Mouse (Mus musculus) hindbrain, postnatal 0 days (tissue): ENCODE measurements around the gene Grid2ip. TPM values are rescaled to one million over a fixed set of nuclear protein-coding genes. Genes with fewer than 3 reads are reported as not detected.

ENCODE experiments used
- ATAC-seq: fragments of 200-750 bp; cut with Nextera tagmentation; 2 replicates; pipeline ENCODE4 v1.8.0; 2017; ENCODE audit warnings: mild to moderate bottlenecking, moderate TSS enrichment, moderate library complexity
- DNase-seq: peaks from one replicate; pipeline ENCODE4 v3.0.0-alpha.2; 2015; ENCODE audit warnings: low spot score
- H3K27ac ChIP-seq: fragments of 300-500 bp; sonication (generic); 2 replicates; pipeline ENCODE4 v1.5.1; 2014; ENCODE audit warnings: mild to moderate bottlenecking
- H3K27me3 ChIP-seq: fragments of 300-500 bp; sonication (generic); 2 replicates; pipeline ENCODE4 v1.6.1; 2014; ENCODE audit warnings: low read length, mixed read lengths; ENCODE audit not compliant: insufficient read depth
- H3K36me3 ChIP-seq: fragments of 300-500 bp; sonication (generic); 2 replicates; pipeline ENCODE4 v1.6.1; 2014; ENCODE audit warnings: low read length, mixed read lengths; ENCODE audit not compliant: insufficient read depth
- H3K4me1 ChIP-seq: fragments of 300-500 bp; sonication (generic); 2 replicates; pipeline ENCODE4 v1.6.1; 2014; ENCODE audit warnings: antibody characterized with exemption, low read length, mixed read lengths; ENCODE audit not compliant: insufficient read depth
- H3K4me2 ChIP-seq: fragments of 300-500 bp; sonication (generic); 2 replicates; pipeline ENCODE4 v1.6.1; 2014; ENCODE audit warnings: low read depth, mild to moderate bottlenecking, low read length, moderate library complexity, mixed read lengths
- H3K4me3 ChIP-seq: fragments of 300-500 bp; sonication (generic); 2 replicates; pipeline ENCODE4 v1.5.1; 2014; ENCODE audit warnings: low read length
- H3K9ac ChIP-seq: fragments of 300-500 bp; sonication (generic); replicated peaks from 2 replicates; pipeline ENCODE4 v1.6.1; 2014; ENCODE audit warnings: mild to moderate bottlenecking, low read length, moderate library complexity, mixed read lengths
- H3K9me3 ChIP-seq: fragments of 300-500 bp; sonication (generic); 2 replicates; pipeline ENCODE4 v1.6.1; 2016; ENCODE audit warnings: low read length, mixed read lengths
- CTCF ChIP-seq: IDR thresholded peaks from 2 replicates; pipeline ENCODE4 v1.5.1; 2016; ENCODE audit warnings: antibody characterized with exemption, control low read depth, low read depth
- WGBS: fragments of 180-500 bp; shearing (Covaris S2); extraction: QIAGEN DNeasy Blood & Tissue Kit; methylation state at CpG from one replicate; pipeline ENCODE4 v1.1.7; 2014; 5-methylcytosine and 5-hydroxymethylcytosine counted together
- polyA plus RNA-seq: library from polyadenylated mRNA; unstranded; fragments of >200 nt; fragmentation: Nextera tagmentation; extraction: Ambion mirVana; gene quantifications from 2 replicates; pipeline ENCODE4 v1.2.1, GENCODE M21; 2015
- total RNA-seq: library from RNA; depleted of rRNA; stranded (reverse); fragments of >200 nt; gene quantifications from 2 replicates; pipeline ENCODE4 v1.2.3, GENCODE M21; 2014

Gene Grid2ip
- total and polyA plus RNA-seq, 2 experiments from 2014 or later, result 1.2 to 5.1 TPM

DNA sequence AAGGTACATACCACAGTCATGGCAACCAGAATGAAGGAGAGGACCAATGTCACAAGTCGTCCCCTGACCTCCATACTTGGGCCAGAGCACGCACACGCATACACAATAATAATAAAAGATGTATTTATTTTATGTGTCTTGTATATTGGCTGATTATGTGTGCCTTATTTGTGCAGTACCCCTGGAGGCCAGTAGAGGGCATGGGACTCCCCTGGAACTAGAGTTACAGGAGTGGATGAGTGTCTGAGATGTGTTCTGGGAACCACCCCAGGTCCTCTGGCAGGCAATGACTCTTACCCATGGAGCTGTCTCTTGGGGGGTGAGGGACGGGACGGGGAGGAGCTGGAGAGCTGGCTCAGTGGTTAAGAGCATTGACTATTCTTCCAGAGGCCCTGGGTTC lies 2.9 kb downstream of the Grid2ip start:
- DNase-seq (no peak), ATAC-seq (no peak)
- Histone ChIP-seq H3K4me2 (no peak overlapping the region), H3K27ac (no peak overlapping the region), H3K4me3 (no peak overlapping the region), H3K4me1 (0 out of 2 replicates have a peak, but pooled peaks cover 4% of the 10 kb centered on the region), H3K9ac (no peak overlapping the region), H3K9me3 (no peaks in the 10 kb centered on the region), H3K27me3 (peaks cover 5% of the 10 kb centered on the region; the same call in 1 of the 2 replicates), H3K36me3 (no peaks in the 10 kb centered on the region)
- WGBS, result 56% methylated on average over 5 of the region's 5 CpGs
- TF ChIP-seq CTCF, result peak; percentile 65

DNA sequence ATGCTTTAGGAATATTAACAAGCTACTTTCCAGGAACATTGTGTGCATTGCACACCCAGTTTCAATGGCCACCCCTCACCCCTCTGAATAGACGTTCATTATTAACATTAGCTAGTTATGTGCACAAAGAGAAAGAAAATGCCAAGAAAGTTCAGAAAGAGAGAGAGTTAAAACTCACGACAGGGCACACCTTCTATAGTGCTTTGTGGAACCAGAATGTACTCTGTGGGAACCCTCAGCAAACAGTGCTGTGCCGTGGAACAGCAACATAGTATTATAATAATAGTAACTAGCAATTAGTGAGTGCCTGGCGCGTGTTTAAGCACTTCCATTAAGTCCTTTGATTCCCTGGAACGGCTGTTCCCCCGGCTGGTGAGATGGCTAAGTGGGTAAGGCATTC lies 4.3 kb downstream of the Grid2ip start:
- H3K27me3 ChIP-seq, result peaks cover 5% of the 10 kb centered on the region; the same call in 1 of the 2 replicates
- H3K4me1 ChIP-seq, result 0 out of 2 replicates have a peak, but pooled peaks cover 4% of the 10 kb centered on the region
- ATAC-seq (no peak), DNase-seq (no peak)
- H3K9ac ChIP-seq, result no peak overlapping the region
- no peaks in the 10 kb centered on the region for H3K36me3 ChIP-seq
- H3K27ac ChIP-seq, result no peak overlapping the region
- no peak for TF ChIP-seq CTCF
- no peak overlapping the region for H3K4me2 ChIP-seq
- H3K9me3 ChIP-seq, result no peaks in the 10 kb centered on the region
- WGBS, result 52% methylated on average over 7 of the region's 7 CpGs
- H3K4me3 ChIP-seq, result no peak overlapping the region

DNA sequence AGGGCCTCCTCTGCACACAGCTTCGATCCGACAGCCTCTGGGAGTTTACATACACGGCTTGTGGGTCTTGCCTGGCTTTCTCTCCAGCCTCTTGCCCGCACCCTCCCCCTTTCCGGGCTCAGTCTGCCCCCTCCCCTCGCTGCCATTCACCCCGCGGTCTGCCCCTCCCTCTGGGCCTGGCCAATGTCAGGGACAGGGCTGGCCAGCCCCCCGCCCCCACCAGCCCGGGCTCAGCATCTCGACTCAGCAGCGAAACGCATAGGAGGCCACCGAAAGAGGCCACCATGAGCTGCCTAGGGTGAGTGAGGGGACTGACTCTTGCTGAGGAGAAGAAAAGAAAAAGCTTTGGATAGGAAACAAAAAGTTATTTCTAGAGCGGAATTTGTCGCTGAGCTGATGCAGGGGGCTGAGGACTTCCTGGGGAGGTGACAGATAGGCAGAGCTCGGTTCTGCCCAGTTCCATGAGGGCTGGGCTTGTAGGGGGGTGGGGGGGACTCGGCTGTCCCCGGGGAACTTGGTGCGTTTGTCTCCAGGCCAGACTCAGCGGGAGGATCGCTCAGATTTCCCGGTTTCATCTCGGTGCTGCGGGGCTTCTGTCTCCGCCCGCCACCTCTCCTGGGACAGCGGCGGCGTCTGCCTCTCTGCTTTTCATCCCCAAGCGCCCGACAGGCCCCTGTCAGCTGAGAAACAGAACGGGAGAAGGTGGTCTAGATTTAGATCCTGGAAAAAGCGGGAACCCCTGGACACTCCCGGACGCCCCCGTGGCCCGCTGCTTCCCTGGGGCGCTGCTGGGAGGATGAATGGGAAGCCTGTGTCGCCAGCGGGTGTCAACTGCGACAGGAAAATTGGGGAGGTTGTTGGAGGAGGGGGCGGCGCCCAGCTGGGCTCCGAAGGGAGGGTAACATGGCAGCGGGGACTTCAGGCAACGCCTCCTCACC lies 6.8 kb downstream of the Grid2ip start:
- Histone ChIP-seq H3K4me1 (no peaks in the 10 kb centered on the region), H3K27ac (no peak overlapping the region), H3K36me3 (no peaks in the 10 kb centered on the region), H3K4me2 (peak overlapping the region; percentile 71), H3K4me3 (peak overlapping the region; percentile 43), H3K9ac (peak overlapping the region; percentile 64), H3K9me3 (no peaks in the 10 kb centered on the region), H3K27me3 (no peaks in the 10 kb centered on the region)
- WGBS, result 0% methylated on average over 47 of the region's 47 CpGs
- ATAC-seq (peak; percentile 77), DNase-seq (peak; percentile 75)
- TF ChIP-seq CTCF, result no peak

DNA sequence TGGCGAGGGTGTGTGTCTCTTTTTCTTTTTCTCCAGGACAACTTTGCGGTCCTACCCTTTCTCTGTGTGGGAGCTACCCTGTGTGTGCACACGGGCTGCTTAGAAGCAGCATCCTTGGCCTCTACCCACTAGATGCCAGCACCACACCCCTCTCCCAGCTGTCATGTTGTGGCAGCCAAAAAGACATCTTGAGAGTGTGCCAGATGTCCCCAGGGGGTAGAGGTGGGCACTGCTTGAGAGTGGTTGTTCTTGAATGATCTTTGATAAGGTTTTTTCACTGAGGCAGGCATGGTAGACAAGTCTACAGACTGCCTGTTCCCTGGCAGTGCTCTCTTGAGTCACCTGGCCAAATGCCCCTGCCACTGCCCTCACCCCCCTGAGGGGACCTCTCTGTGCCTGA lies 10.8 kb downstream of the Grid2ip start:
- Histone ChIP-seq H3K4me3 (no peak overlapping the region), H3K9me3 (no peaks in the 10 kb centered on the region), H3K27me3 (peaks cover 8% of the 10 kb centered on the region), H3K27ac (peak overlapping the region; percentile 11; the same call in 1 of the 2 replicates), H3K4me2 (no peak overlapping the region), H3K4me1 (peaks cover 11% of the 10 kb centered on the region; the same call in 1 of the 2 replicates), H3K36me3 (no peaks in the 10 kb centered on the region), H3K9ac (no peak overlapping the region)
- TF ChIP-seq CTCF, result no peak
- peak; percentile 65 for DNase-seq
- WGBS, result 59% methylated on average over 3 of the region's 3 CpGs
- peak; percentile 43 for ATAC-seq

DNA sequence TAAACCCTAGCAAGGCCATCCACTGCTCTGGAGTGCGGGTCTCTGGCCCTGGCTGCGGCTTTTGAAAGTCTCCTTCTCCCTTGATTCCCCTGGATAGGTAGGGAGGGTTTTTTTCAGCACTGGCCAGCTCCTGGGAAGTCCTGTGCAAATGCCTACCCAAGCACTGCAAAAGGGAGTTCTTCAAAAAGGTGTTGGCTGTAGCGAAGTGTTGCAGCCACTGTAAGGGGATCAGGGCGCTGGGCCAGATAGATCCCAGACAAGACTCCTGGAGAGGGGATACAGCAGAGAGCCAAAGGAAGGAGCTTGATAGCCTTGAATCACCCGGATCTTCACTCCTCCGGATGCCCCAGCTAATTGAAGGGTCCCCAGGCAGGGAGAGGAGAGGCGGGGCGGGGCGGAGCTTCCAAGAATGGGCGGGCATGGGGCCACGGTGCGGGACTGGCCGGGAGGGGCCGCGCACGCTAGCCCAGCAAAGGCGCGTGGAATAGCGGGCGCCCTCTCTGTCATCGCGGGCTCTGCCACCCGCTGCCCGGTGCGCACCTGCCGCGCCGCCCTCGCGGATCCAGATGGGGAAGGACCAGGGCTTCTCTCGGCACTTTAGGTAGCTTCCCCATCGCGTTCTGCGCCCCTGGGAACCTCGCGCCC lies 12.6 kb downstream of the Grid2ip start:
- no peak for TF ChIP-seq CTCF
- peaks cover 14% of the 10 kb centered on the region; the same call in 1 of the 2 replicates for H3K4me1 ChIP-seq
- 2% methylated on average over 34 of the region's 36 CpGs for WGBS
- H3K36me3 ChIP-seq, result no peaks in the 10 kb centered on the region
- H3K4me2 ChIP-seq, result peak overlapping the region; percentile 72
- H3K27me3 ChIP-seq, result peaks cover 25% of the 10 kb centered on the region
- DNase-seq, result peak; percentile 30
- peak overlapping the region; percentile 47; the same call in 1 of the 2 replicates for H3K9ac ChIP-seq
- peak overlapping the region; percentile 39 for H3K4me3 ChIP-seq
- no peak overlapping the region for H3K27ac ChIP-seq
- H3K9me3 ChIP-seq, result no peaks in the 10 kb centered on the region
- ATAC-seq, result peak; percentile 13; the same call in 1 of the 2 replicates

DNA sequence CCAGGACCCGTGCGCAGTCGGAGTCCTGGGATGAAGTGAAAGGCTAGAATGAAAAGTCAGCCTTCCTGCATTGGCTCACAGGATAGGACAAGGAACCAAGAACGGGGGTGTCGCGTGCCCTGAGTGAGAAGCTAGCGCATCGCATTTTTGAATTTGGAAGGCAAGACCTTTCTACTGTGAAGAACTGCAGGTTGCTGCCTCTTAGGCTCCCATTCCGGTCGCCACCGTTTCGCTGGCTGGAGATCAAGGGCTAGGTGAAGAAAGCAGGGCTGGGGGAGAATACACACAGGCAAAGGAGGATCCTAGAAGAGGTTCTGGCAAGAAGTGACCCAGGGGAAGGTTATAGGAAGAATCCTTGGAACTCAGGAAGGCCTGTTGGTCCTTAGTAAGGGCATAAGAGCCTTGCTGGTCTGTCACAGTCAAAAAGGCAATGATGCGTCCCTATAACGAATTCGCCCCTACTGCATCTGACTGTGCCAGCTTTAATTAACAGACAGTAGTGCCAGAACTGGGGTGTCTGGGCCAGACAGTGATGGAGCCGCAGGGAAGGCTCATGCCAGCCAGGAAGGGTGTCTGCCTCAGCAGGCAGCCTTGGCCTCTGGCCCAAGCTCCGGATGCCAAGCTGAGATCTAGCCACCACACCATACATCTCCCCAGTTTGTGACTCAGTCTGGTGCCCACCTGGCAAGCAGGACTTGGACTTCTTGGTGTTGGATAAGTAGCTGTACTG lies 13.4 kb downstream of the Grid2ip start:
- Histone ChIP-seq H3K27ac (no peak overlapping the region), H3K9ac (peak overlapping the region; percentile 47; the same call in 1 of the 2 replicates), H3K4me2 (peak overlapping the region; percentile 72), H3K27me3 (peaks cover 28% of the 10 kb centered on the region), H3K9me3 (no peaks in the 10 kb centered on the region), H3K4me3 (peak overlapping the region; percentile 39), H3K4me1 (peaks cover 14% of the 10 kb centered on the region; the same call in 1 of the 2 replicates), H3K36me3 (no peaks in the 10 kb centered on the region)
- no peak for TF ChIP-seq CTCF
- ATAC-seq (no peak), DNase-seq (peak; percentile 40)
- WGBS, result 16% methylated on average over 17 of the region's 17 CpGs
